Mouse (Mus musculus): Measurements from ENCODE around the gene Slc25a25. TPM values are rescaled to one million over a fixed set of nuclear protein-coding genes. Genes with fewer than 3 reads are reported as not detected.

The Slc25a25 gene
- polyA plus RNA-seq, 1 experiment from 2014 or later = 11.1 TPM

- H3K4me1 ChIP-seq (replicated peaks; ENCODE audit: control insufficient read depth, insufficient read depth) = peaks cover 8% of the 10 kb centered on the region
- H3K36me3 ChIP-seq (ENCODE audit: control insufficient read depth, insufficient read depth, low read length) = peaks cover 42% of the 10 kb centered on the region
- DNase-seq (ENCODE audit: low spot score) (no peak), ATAC-seq (ENCODE audit: low FRiP score, low TSS enrichment) (no peak)
- TF ChIP-seq CTCF (IDR thresholded peaks at IDR 0.05; ENCODE audit: low read depth) (no peak), EP300 (optimal IDR thresholded peaks at IDR 0.05) (no peak)
- H3K4me3 ChIP-seq (ENCODE audit: low read depth, low read length) = no peak overlapping the region
- no peak overlapping the region for H3K4me2 ChIP-seq (replicated peaks; ENCODE audit: low read depth)
- no peak overlapping the region for H3K27ac ChIP-seq (replicated peaks)
- H3K27me3 ChIP-seq (ENCODE audit: control insufficient read depth, insufficient read depth, low read length) = no peaks in the 10 kb centered on the region
- no peak overlapping the region for H3K9ac ChIP-seq (ENCODE audit: low read length)
- no peaks in the 10 kb centered on the region for H3K9me3 ChIP-seq (ENCODE audit: control insufficient read depth, low read length)
- WGBS = 80% methylated on average over 3 of the region's 3 CpGs
These were observed 31.9 kb downstream of the Slc25a25 start for GRCm38 (mm10) chr2:32419359-32419758.

- no peaks in the 10 kb centered on the region for H3K27me3 ChIP-seq (ENCODE audit: control insufficient read depth, insufficient read depth, low read length)
- no peak for ATAC-seq (ENCODE audit: low FRiP score, low TSS enrichment)
- H3K4me2 ChIP-seq (replicated peaks; ENCODE audit: low read depth) = no peak overlapping the region
- no peak overlapping the region for H3K9ac ChIP-seq (ENCODE audit: low read length)
- no peaks in the 10 kb centered on the region for H3K9me3 ChIP-seq (ENCODE audit: control insufficient read depth, low read length)
- 80% methylated on average over 12 of the region's 12 CpGs for WGBS
- H3K27ac ChIP-seq (replicated peaks) = no peak overlapping the region
- TF ChIP-seq EP300 (optimal IDR thresholded peaks at IDR 0.05) (no peak), CTCF (IDR thresholded peaks at IDR 0.05; ENCODE audit: low read depth) (no peak)
- H3K4me3 ChIP-seq (ENCODE audit: low read depth, low read length) = no peak overlapping the region
- peaks cover 42% of the 10 kb centered on the region for H3K36me3 ChIP-seq (ENCODE audit: control insufficient read depth, insufficient read depth, low read length)
- H3K4me1 ChIP-seq (replicated peaks; ENCODE audit: control insufficient read depth, insufficient read depth) = peaks cover 8% of the 10 kb centered on the region
- DNase-seq (ENCODE audit: low spot score) = no peak
These were observed 32.7 kb downstream of the Slc25a25 start for GRCm38 (mm10) chr2:32418430-32419151.

GRCm38 (mm10) chr2:32417486-32417885, 33.8 kb downstream of the Slc25a25 start:
- no peak overlapping the region for H3K4me2 ChIP-seq (replicated peaks; ENCODE audit: low read depth)
- H3K27me3 ChIP-seq (ENCODE audit: control insufficient read depth, insufficient read depth, low read length) = no peaks in the 10 kb centered on the region
- no peaks in the 10 kb centered on the region for H3K9me3 ChIP-seq (ENCODE audit: control insufficient read depth, low read length)
- TF ChIP-seq EP300 (optimal IDR thresholded peaks at IDR 0.05) (no peak), CTCF (IDR thresholded peaks at IDR 0.05; ENCODE audit: low read depth) (no peak)
- H3K4me1 ChIP-seq (replicated peaks; ENCODE audit: control insufficient read depth, insufficient read depth) = peaks cover under 1% of the 10 kb centered on the region; the same call in 1 of the 2 replicates
- DNase-seq (ENCODE audit: low spot score) (no peak), ATAC-seq (ENCODE audit: low FRiP score, low TSS enrichment) (no peak)
- no peak overlapping the region for H3K27ac ChIP-seq (replicated peaks)
- H3K9ac ChIP-seq (ENCODE audit: low read length) = no peak overlapping the region
- 66% methylated on average over 8 of the region's 8 CpGs for WGBS
- H3K36me3 ChIP-seq (ENCODE audit: control insufficient read depth, insufficient read depth, low read length) = peaks cover 42% of the 10 kb centered on the region
- H3K4me3 ChIP-seq (ENCODE audit: low read depth, low read length) = no peak overlapping the region

- H3K4me1 ChIP-seq (replicated peaks; ENCODE audit: control insufficient read depth, insufficient read depth) = no peaks in the 10 kb centered on the region
- ATAC-seq (ENCODE audit: low FRiP score, low TSS enrichment) = no peak
- no peaks in the 10 kb centered on the region for H3K9me3 ChIP-seq (ENCODE audit: control insufficient read depth, low read length)
- no peak overlapping the region for H3K4me2 ChIP-seq (replicated peaks; ENCODE audit: low read depth)
- TF ChIP-seq CTCF (IDR thresholded peaks at IDR 0.05; ENCODE audit: low read depth) = no peak
- no peak for TF ChIP-seq EP300 (optimal IDR thresholded peaks at IDR 0.05)
- H3K27ac ChIP-seq (replicated peaks) = no peak overlapping the region
- WGBS = 62% methylated on average over 2 of the region's 2 CpGs
- no peak for DNase-seq (ENCODE audit: low spot score)
- H3K9ac ChIP-seq (ENCODE audit: low read length) = no peak overlapping the region
- no peaks in the 10 kb centered on the region for H3K27me3 ChIP-seq (ENCODE audit: control insufficient read depth, insufficient read depth, low read length)
- H3K4me3 ChIP-seq (ENCODE audit: low read depth, low read length) = no peak overlapping the region
- H3K36me3 ChIP-seq (ENCODE audit: control insufficient read depth, insufficient read depth, low read length) = peaks cover 42% of the 10 kb centered on the region
These were observed 34.7 kb downstream of the Slc25a25 start for GRCm38 (mm10) chr2:32416556-32416955.

- Histone ChIP-seq H3K36me3 (ENCODE audit: control insufficient read depth, insufficient read depth, low read length) (peaks cover 42% of the 10 kb centered on the region), H3K9me3 (ENCODE audit: control insufficient read depth, low read length) (no peaks in the 10 kb centered on the region), H3K4me2 (replicated peaks; ENCODE audit: low read depth) (no peak overlapping the region), H3K4me1 (replicated peaks; ENCODE audit: control insufficient read depth, insufficient read depth) (no peaks in the 10 kb centered on the region), H3K27ac (replicated peaks) (no peak overlapping the region), H3K27me3 (ENCODE audit: control insufficient read depth, insufficient read depth, low read length) (no peaks in the 10 kb centered on the region), H3K4me3 (ENCODE audit: low read depth, low read length) (no peak overlapping the region), H3K9ac (ENCODE audit: low read length) (no peak overlapping the region)
- no peak for ATAC-seq (ENCODE audit: low FRiP score, low TSS enrichment)
- 90% methylated on average over 12 of the region's 12 CpGs for WGBS
- TF ChIP-seq CTCF (IDR thresholded peaks at IDR 0.05; ENCODE audit: low read depth) (no peak), EP300 (optimal IDR thresholded peaks at IDR 0.05) (no peak)
- DNase-seq (ENCODE audit: low spot score) = no peak
These were observed 35.4 kb downstream of the Slc25a25 start for GRCm38 (mm10) chr2:32415801-32416200.

GRCm38 (mm10) chr2:32413936-32414335, 37.3 kb downstream of the Slc25a25 start:
- Histone ChIP-seq H3K4me2 (replicated peaks; ENCODE audit: low read depth) (no peak overlapping the region), H3K4me1 (replicated peaks; ENCODE audit: control insufficient read depth, insufficient read depth) (no peaks in the 10 kb centered on the region), H3K9me3 (ENCODE audit: control insufficient read depth, low read length) (no peaks in the 10 kb centered on the region), H3K27ac (replicated peaks) (no peak overlapping the region), H3K4me3 (ENCODE audit: low read depth, low read length) (no peak overlapping the region), H3K36me3 (ENCODE audit: control insufficient read depth, insufficient read depth, low read length) (peaks cover 36% of the 10 kb centered on the region), H3K27me3 (ENCODE audit: control insufficient read depth, insufficient read depth, low read length) (no peaks in the 10 kb centered on the region), H3K9ac (ENCODE audit: low read length) (no peak overlapping the region)
- DNase-seq (ENCODE audit: low spot score) (no peak), ATAC-seq (ENCODE audit: low FRiP score, low TSS enrichment) (no peak)
- TF ChIP-seq EP300 (optimal IDR thresholded peaks at IDR 0.05) (no peak), CTCF (IDR thresholded peaks at IDR 0.05; ENCODE audit: low read depth) (no peak)
- 39% methylated on average over 5 of the region's 5 CpGs for WGBS
